Mouse (Mus musculus) stomach, postnatal 0 days (tissue): ENCODE measurements around the gene Rpl12. TPM values are rescaled to one million over a fixed set of nuclear protein-coding genes. Genes with fewer than 3 reads are reported as not detected.
A peak's percentile ranks its signal among the peaks of the same experiment; 100 is the strongest.

ENCODE experiments used
- ATAC-seq: fragments of 200-750 bp; cut with Nextera tagmentation; 2 replicates; pipeline ENCODE4 v1.8.0; 2017; ENCODE audit not compliant: low FRiP score, low TSS enrichment
- DNase-seq: peaks from one replicate; pipeline ENCODE4 v3.0.0-alpha.2; 2016; ENCODE audit warnings: low spot score
- H3K27ac ChIP-seq: fragments of 300-500 bp; sonication (generic); replicated peaks from 2 replicates; pipeline ENCODE4 v1.5.1; 2014; ENCODE audit warnings: mild to moderate bottlenecking, control low read depth
- H3K27me3 ChIP-seq: fragments of 300-500 bp; sonication (generic); 2 replicates; pipeline ENCODE4 v1.6.1; 2014; ENCODE audit warnings: low read length; ENCODE audit not compliant: control insufficient read depth, insufficient read depth
- H3K36me3 ChIP-seq: fragments of 300-500 bp; sonication (generic); 2 replicates; pipeline ENCODE4 v1.6.1; 2014; ENCODE audit warnings: low read length, mixed read lengths; ENCODE audit not compliant: control insufficient read depth, insufficient read depth
- H3K4me1 ChIP-seq: fragments of 300-500 bp; sonication (generic); replicated peaks from 2 replicates; pipeline ENCODE4 v1.6.1; 2014; ENCODE audit warnings: antibody characterized with exemption; ENCODE audit not compliant: control insufficient read depth, insufficient read depth
- H3K4me2 ChIP-seq: fragments of 300-500 bp; sonication (generic); replicated peaks from 2 replicates; pipeline ENCODE4 v1.6.1; 2014; ENCODE audit warnings: low read depth, mild to moderate bottlenecking, control low read depth, moderate library complexity
- H3K4me3 ChIP-seq: fragments of 300-500 bp; sonication (generic); 2 replicates; pipeline ENCODE4 v1.5.1; 2014; ENCODE audit warnings: low read depth, low read length, control low read depth
- H3K9ac ChIP-seq: fragments of 300-500 bp; sonication (generic); 2 replicates; pipeline ENCODE4 v1.6.1; 2014; ENCODE audit warnings: mild to moderate bottlenecking, low read length, control low read depth, mixed read lengths
- H3K9me3 ChIP-seq: fragments of 300-500 bp; sonication (generic); 2 replicates; pipeline ENCODE4 v1.6.1; 2016; ENCODE audit warnings: low read length; ENCODE audit not compliant: control insufficient read depth
- CTCF ChIP-seq: IDR thresholded peaks from 2 replicates; pipeline ENCODE4 v1.5.1; 2016; ENCODE audit warnings: antibody characterized with exemption, low read depth, mild to moderate bottlenecking, moderate library complexity
- EP300 ChIP-seq: optimal IDR thresholded peaks from 2 replicates; pipeline ENCODE3; 2016; ENCODE audit warnings: antibody characterized with exemption
- WGBS: fragments of 180-500 bp; shearing (Covaris S2); extraction: QIAGEN DNeasy Blood & Tissue Kit; methylation state at CpG from one replicate; pipeline ENCODE4 v1.1.7; 2014; 5-methylcytosine and 5-hydroxymethylcytosine counted together
- polyA plus RNA-seq: library from polyadenylated mRNA; unstranded; fragments of >200 nt; fragmentation: Nextera tagmentation; extraction: Ambion mirVana; gene quantifications from 2 replicates; pipeline ENCODE4 v1.2.1, GENCODE M21; 2015

Rpl12 gene
- polyA plus RNA-seq, 1 experiment from 2014 or later: 157 TPM

- H3K4me2 ChIP-seq: no peak overlapping the region
- TF ChIP-seq EP300 (no peak), CTCF (no peak)
- H3K27ac ChIP-seq: no peak overlapping the region
- 0 out of 2 replicates have a peak, but pooled peaks cover 2% of the 10 kb centered on the region for H3K4me1 ChIP-seq
- no peak overlapping the region for H3K9ac ChIP-seq
- H3K36me3 ChIP-seq: peaks cover 35% of the 10 kb centered on the region
- ATAC-seq (no peak), DNase-seq (no peak)
- no peaks in the 10 kb centered on the region for H3K27me3 ChIP-seq
- H3K4me3 ChIP-seq: no peak overlapping the region
- 72% methylated on average over 10 of the region's 10 CpGs for WGBS
- H3K9me3 ChIP-seq: no peaks in the 10 kb centered on the region
Measured at GRCm38 (mm10) chr2:32924306-32924844, 37.0 kb upstream of the Rpl12 start.

DNA sequence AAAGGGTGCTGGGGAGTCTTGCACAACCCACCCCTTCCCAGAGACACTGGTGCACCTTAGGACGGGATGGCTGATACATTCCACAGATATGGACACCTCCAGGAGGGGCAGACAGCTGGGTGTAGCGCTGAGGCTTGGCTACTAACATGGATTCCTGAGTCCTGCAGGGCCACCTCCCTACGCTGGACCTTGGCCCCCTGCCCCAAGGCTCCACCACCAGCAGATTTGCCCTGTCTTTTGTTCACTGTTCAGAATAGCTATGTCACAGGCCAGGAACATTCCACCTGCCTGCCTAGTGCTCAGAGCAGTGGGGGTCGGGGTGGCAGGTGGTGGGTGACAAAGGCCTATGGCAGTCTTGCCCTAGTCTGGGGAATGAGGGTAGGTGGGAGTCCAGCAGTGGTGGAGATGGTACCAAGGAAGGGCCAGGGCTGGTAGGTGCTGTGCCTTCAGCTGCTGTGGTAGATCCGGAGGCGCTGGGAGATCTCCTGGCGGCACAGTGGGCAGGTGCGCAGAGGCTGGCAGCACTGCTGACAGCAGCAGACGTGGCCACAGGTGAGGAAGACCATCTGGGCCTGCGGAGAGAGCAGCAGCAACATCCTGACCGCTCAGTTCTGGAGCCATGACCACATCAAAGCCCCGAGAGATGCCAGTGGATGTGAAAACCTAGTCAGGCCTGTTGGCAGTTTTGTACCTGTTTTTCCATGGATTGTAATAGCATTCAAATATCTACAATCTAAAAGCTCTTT lies 34.9 kb upstream of the Rpl12 start:
- DNase-seq: no peak
- Histone ChIP-seq H3K27me3 (no peaks in the 10 kb centered on the region), H3K4me3 (no peak overlapping the region), H3K9ac (no peak overlapping the region), H3K4me1 (0 out of 2 replicates have a peak, but pooled peaks cover 2% of the 10 kb centered on the region), H3K4me2 (no peak overlapping the region), H3K36me3 (peaks cover 24% of the 10 kb centered on the region), H3K9me3 (no peaks in the 10 kb centered on the region), H3K27ac (peak overlapping the region; percentile 46; the same call in 1 of the 2 replicates)
- 83% methylated on average over 12 of the region's 12 CpGs for WGBS
- no peak for TF ChIP-seq CTCF
- TF ChIP-seq EP300: no peak
- ATAC-seq: no peak

DNA sequence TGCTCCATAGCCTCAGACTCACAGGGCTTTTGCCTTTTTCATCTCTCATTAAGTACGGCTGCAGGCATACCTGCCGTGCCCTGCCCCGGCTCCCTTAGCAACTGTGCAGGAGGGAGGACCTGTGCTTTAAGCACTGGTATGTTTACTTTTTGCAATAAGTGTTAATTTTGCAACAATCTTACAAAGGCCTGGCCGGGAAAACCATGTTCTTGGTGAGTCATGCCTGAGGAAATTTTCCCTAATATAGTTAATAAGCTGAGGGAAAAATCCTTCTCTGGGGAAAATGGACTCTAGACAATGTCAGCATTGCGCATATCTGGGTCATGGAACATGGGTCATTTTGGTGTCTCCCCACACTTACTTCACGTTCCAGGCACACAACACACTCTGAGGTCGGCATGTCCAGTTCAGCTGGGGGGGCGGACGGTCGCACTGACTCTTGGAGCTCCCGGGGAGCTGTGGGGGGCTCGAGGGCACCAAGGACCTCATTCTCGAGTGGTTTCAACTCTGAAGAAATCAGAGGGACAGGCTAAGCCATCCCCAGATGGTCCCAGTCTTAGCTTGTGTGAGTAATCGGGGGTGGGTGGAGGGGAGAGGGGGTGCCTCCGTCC lies 33.6 kb upstream of the Rpl12 start:
- ATAC-seq: peak; percentile 19

GRCm38 (mm10) chr2:32928235-32928946 lies 33.0 kb upstream of the Rpl12 start:
- Histone ChIP-seq H3K4me3 (no peak overlapping the region), H3K27me3 (no peaks in the 10 kb centered on the region), H3K27ac (peak overlapping the region; percentile 67), H3K4me2 (no peak overlapping the region), H3K9ac (0 out of 2 replicates have a peak overlapping the region, but pooled peaks have one; percentile 31), H3K9me3 (no peaks in the 10 kb centered on the region), H3K36me3 (peaks cover 17% of the 10 kb centered on the region), H3K4me1 (0 out of 2 replicates have a peak, but pooled peaks cover 2% of the 10 kb centered on the region)
- ATAC-seq (peak; percentile 78), DNase-seq (peak; percentile 86)
- TF ChIP-seq CTCF (peak; percentile 91), EP300 (no peak)
- WGBS: 26% methylated on average over 9 of the region's 10 CpGs

More for the DNA sequence above, 33.6 kb upstream of the Rpl12 start:
- no peak overlapping the region for H3K4me2 ChIP-seq
- 0 out of 2 replicates have a peak, but pooled peaks cover 2% of the 10 kb centered on the region for H3K4me1 ChIP-seq
- no peaks in the 10 kb centered on the region for H3K27me3 ChIP-seq
- no peak for TF ChIP-seq CTCF
- no peak for TF ChIP-seq EP300
- DNase-seq: no peak
- peak overlapping the region; percentile 67 for H3K27ac ChIP-seq
- 0 out of 2 replicates have a peak overlapping the region, but pooled peaks have one; percentile 31 for H3K9ac ChIP-seq
- H3K9me3 ChIP-seq: no peaks in the 10 kb centered on the region
- WGBS: 37% methylated on average over 15 of the region's 15 CpGs
- no peak overlapping the region for H3K4me3 ChIP-seq
- peaks cover 17% of the 10 kb centered on the region for H3K36me3 ChIP-seq

GRCm38 (mm10) chr2:32928947-32929829 lies 32.2 kb upstream of the Rpl12 start:
- peaks cover 12% of the 10 kb centered on the region; the same call in 1 of the 2 replicates for H3K36me3 ChIP-seq
- ATAC-seq: 0 out of 2 replicates have a peak, but pooled peaks have one; percentile 2
- 84% methylated on average over 19 of the region's 19 CpGs for WGBS
- H3K27ac ChIP-seq: no peak overlapping the region
- H3K4me3 ChIP-seq: no peak overlapping the region
- no peaks in the 10 kb centered on the region for H3K9me3 ChIP-seq
- H3K4me2 ChIP-seq: no peak overlapping the region
- H3K4me1 ChIP-seq: 0 out of 2 replicates have a peak, but pooled peaks cover 2% of the 10 kb centered on the region
- TF ChIP-seq EP300: no peak
- TF ChIP-seq CTCF: no peak
- no peak overlapping the region for H3K9ac ChIP-seq
- DNase-seq: no peak
- H3K27me3 ChIP-seq: no peaks in the 10 kb centered on the region
